Mouse (Mus musculus) G1E (cell line): ENCODE data around the gene Fbxw11.

Source experiments
- CTCF ChIP-seq: IDR thresholded peaks from 2 replicates; pipeline ENCODE4 v1.5.1; 2012; ENCODE audit warnings: low read depth, low read length, inconsistent platforms, mixed read lengths
- GATA1 ChIP-seq: IDR thresholded peaks from 2 replicates; pipeline ENCODE4 v1.6.1; 2012; ENCODE audit warnings: borderline replicate concordance, low read length, inconsistent platforms, mixed read lengths
- GATA2 ChIP-seq: IDR thresholded peaks from 2 replicates; pipeline ENCODE4 v1.6.1; 2012; ENCODE audit warnings: low read depth, low read length, inconsistent platforms, borderline replicate concordance
- POLR2AphosphoS5 ChIP-seq: IDR thresholded peaks from 2 replicates; pipeline ENCODE4 v1.6.1; 2012; ENCODE audit warnings: low read depth, low read length, inconsistent platforms; ENCODE audit not compliant: insufficient replicate concordance
- TAL1 ChIP-seq: conservative IDR thresholded peaks from 2 replicates; pipeline ENCODE4 v1.6.1; 2012; ENCODE audit warnings: low read depth, low read length, inconsistent platforms, mixed read lengths

DNA sequence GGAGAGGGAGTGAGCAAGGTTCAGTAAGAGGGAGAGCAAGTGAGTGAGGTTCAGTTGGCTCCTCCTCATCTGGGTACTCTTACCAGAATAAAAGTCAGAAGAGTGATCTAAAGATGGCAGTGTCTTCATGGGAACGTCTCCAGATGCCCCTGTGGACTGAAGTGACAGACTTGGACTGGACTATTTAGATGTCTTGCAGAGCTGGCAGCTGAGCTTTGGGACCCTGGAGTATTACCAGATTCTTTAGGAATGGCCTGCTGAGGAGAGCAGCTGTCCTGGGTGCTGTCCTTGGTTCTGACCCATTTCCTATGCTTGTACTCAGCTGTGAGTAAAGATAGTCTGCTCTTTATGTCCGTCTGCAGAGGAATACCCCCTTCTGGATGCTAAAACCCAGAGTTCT, 75.8 kb downstream of the Fbxw11 start:
- TF ChIP-seq CTCF (no peak), GATA1 (no peak), POLR2AphosphoS5 (no peak), TAL1 (no peak), GATA2 (no peak)
